Mouse (Mus musculus) lung, adult 2 months (tissue): Measurements from ENCODE around the gene Olfr449.

Experiments used
- CTCF ChIP-seq: fragments of 200-500 bp; IDR thresholded peaks from 2 replicates; pipeline ENCODE4 v1.5.1; 2011; ENCODE audit warnings: mild to moderate bottlenecking, low read length, control low read depth; ENCODE audit not compliant: insufficient read depth
- POLR2A ChIP-seq: fragments of 200-500 bp; IDR thresholded peaks from 2 replicates; pipeline ENCODE4 v1.6.1; 2011; ENCODE audit warnings: low read depth, mild to moderate bottlenecking, control low read depth, low read length, borderline replicate concordance; ENCODE audit errors: extremely low read depth

- no peak for TF ChIP-seq POLR2A
- no peak for TF ChIP-seq CTCF
These were observed 43.1 kb upstream of the Olfr449 start for GRCm38 (mm10) chr6:42790949-42791556.
